Mouse (Mus musculus) thymus, postnatal 0 days (tissue): ENCODE data around the gene Abhd11. TPM values are rescaled to one million over a fixed set of nuclear protein-coding genes. Genes with fewer than 3 reads are reported as not detected.
"Not testable (repeated sequence)": the region's sequence is repeated elsewhere in the genome, so short reads cannot be mapped to it uniquely, and the experiment has no call there.

Source experiments
- DNase-seq: peaks from one replicate; pipeline ENCODE4 v3.0.0-alpha.2; 2015; ENCODE audit warnings: low spot score
- polyA plus RNA-seq: library from polyadenylated mRNA; unstranded; fragments of >200 nt; fragmentation: Nextera tagmentation; extraction: Ambion mirVana; gene quantifications from 2 replicates; pipeline ENCODE4 v1.2.1, GENCODE M21; 2015

Abhd11 gene
- polyA plus RNA-seq = 51.0 and 52.2 TPM in 2 replicates

DNA sequence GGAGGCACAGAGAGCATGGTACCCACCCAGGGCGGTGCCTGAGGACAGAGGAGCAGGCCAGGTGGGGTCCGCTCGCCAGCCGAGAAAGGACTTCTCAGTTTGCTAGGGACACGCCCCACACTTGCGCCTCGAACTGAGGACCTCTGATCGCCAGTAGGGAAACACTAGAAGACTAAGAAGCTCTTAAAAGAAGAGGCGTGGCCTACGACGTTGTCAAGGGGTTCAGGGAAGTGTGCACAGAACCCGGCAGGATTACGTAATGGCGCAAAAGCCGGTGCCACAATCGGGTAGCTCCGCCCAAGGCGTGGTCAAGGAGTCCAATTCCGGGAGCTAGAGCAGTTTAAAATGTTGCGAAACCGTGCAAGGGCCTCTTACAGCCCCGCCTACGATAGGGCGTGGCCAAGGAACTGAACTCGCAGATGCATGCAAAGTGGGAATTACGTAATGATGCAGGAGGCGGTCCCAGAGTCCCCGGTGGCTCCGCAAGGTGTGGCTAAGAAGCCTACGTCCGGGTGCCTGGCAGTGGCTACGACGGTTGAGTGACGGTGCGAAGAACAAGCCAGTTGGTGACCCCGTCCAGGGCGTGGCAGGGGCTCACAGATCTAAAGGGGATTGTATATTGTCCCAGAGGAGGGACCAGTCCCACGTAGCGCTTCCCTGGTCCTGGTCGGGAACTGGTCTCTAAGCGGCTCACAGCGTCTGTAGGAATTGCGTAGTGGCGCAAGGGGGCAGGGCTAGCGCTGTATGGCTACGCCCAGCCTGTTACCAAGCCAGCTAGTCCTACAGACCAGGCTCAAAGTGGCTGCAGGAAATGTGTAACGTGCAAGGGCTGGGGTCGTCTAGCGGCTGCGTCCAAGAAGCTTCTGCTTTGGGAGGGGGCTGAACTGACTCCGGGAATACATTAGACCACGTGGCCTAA, at the start of gene Abhd11:
Gene Abhd11 (plus strand): TSS at position 482 of the 919 bp plus-strand sequence.
- peak; percentile 100 for DNase-seq

DNA sequence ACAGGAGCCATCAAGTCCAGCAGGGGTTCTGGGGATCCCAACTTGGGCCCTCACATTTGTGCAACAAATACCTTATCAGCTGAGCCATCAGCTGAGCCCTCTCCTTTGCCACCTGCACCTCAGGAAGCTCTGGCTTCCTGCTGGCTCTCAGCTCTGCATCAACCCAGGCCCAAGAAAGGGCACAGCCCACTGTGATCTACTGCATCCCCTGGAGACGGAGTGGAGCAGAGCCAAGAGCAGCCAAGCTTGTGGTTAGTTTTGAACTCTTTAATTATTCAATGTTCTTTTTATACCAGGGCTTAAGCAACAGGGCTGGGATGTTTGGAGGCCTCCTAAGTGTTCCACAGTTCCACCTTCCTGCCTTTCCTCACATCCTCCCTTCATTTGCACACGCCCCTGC, 48.5 kb upstream of the Abhd11 start:
- peak; percentile 65 for DNase-seq

DNA sequence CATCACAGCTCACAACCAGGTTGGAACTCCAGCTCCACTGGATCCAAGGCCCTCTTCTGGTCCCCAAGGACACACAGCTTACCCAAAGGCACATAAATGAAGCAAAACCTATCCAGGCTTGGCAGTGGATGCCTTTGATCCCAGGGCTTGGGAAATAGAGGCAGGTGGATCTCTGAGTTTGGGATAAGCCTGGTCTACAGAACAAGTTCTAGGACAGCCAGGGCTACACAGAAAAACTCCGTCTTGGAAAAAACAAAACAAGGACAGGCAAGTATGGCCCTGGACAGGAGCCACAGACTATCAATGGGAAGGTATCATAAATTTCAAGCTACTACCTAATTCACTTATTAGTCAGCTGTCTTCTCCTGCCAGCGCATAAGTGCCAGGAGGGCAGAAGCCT, 47.4 kb upstream of the Abhd11 start:
- no peak for DNase-seq

DNA sequence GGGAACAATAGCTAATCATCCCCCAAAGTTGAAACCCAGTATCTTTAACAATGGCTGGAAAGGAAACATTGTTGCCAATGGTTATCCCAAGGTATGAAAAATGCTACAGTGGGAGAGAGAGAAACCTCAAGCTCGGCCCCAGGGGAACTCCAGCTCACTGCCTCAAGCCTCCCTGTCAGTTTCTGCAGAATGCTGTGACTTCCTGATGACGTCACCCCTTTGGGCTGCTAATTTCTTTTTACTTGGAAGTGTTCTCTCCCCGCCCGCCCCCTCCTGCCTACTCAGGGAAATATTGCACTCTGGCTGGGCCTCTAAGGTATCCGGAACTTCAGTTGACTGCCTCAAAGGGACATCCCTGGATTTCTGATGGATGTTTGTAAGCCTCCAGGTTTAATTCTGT, 45.4 kb upstream of the Abhd11 start:
- DNase-seq = no peak

DNA sequence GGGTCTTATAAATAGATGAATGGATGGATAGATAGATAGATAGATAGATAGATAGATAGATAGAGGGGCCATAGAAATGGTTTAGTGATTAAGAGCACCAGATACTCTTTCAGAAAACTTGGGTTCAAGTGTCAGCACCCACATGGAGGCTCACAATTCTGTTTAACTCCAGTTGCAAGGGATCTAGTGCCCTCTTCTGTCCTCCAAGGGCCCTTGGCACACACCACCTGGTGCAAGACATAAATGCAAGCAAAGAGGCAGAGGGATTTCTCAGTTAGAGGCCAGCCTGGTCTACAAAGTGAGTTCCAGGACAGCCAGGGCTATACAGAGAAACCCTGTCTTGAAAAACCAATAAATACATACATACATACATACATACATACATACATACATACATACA, 44.3 kb upstream of the Abhd11 start:
- not testable (repeated sequence) for DNase-seq

DNA sequence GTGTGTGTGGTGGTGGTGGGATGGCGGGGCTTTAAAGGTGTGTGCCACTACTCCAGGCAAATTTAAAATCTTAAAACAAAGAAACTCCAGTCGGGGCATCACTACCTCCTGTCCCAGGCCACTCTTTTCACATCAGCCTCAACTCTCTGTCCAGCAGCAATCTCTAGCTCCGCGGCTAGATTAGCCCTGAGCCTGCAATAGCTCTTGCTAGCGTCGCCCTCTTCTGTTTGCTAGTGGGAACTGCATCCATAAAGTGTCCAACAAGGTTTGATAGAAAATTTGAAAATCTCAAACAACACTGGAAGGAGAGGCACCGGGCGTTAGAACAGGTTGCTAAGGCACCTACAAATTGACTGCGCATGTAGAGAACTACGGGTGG, 43.5 kb upstream of the Abhd11 start:
- peak; percentile 77 for DNase-seq

DNA sequence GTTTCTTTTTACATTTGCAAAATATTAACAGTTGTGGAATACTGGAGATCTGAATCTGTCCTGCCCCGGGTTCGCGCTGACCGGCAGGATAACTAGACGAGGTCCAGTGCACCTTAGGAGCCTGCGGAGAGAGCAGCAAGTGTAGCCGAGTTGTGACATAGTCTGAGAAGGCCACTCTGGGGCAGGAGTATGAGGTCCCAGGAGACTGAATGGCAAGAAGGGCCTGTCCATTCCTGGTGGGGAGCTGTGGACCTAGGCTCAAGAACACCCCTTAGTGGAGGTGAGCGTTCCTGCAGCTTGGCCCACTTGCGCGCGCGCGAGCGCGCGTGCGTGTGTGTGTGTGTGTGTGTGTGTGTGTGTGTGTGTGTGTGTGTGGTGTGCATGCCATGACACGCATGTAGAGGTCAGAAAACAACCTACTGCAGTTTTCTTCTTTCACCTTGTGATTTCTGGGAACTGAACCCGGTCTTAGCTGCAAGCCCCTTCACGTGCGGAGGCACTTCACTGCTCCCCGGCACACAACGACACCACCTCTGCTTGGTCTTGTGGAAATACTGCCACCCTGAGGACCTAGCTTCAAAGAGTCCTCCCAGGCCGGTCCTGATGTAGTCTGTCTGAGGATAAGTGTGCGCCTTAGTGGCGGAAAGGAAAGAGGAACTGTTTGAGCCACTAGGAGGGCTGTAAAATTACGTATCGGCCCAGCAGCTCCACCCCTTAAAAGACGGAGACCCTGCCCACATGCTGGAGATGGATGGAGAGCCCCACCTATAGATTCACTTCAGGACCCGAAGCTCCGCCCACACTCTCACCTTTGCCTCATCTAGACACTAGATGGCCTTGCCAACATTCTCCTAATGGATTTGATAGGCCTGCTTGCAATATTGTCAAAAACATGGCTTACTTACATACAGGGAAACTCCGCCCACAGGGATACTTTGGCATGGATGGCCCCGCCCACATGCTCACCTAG, 42.8 kb upstream of the Abhd11 start:
- peak; percentile 82 for DNase-seq

DNA sequence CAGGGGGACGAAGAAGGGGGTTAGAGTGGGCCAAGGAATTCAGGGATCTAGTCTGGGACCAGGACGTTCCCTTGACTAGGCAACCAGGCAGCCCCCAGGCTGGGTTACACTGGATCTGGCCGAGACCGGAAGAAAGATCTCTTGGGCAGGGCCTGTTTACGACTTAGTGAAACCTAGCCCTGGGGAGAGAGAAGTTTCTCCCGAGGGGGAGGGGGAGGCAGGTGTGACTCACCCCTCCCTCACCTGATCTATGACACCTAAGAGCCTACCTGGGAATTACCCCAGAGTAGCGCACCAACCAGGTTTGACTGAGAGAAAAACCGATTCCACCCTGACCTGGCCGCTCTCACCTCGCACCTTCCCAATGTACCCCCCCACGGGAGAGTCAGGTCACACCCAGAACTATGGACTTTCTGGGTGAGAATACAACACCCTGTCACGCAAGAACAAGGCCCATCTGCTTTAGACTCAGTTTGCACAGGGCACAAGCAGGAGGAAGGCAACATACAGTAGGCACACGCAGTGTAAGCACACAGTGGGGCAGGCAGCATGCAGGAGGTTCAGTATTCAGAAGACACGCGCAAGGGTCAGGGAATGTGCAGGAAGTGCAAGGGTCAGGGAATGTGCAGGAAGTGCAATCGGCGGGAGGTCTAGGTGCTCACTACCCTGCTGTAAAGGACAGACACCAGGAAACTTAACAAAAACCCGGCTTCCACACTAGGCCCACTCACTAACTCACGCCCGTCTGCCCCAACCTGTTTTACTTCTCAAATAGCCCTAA, 41.6 kb upstream of the Abhd11 start:
- no peak for DNase-seq

DNA sequence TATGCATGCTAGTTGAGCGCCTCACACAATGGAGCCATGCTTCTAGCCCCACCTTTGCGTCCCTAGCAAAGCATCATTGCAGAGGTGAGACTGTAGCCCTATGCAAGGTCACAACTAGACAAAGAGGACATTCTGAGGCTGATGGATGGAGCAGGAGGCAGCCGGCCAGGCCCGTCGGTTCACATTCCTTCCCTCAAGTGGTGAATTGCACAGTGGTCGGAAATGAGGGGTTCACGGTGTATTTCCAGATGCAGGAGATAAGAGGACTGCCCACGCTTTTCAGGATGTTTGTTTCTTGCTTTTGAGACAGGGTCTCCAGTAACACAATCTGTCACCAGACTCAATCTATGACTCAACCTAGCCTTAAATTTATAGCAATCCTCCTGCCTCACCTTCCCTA, 38.3 kb upstream of the Abhd11 start:
- no peak for DNase-seq

DNA sequence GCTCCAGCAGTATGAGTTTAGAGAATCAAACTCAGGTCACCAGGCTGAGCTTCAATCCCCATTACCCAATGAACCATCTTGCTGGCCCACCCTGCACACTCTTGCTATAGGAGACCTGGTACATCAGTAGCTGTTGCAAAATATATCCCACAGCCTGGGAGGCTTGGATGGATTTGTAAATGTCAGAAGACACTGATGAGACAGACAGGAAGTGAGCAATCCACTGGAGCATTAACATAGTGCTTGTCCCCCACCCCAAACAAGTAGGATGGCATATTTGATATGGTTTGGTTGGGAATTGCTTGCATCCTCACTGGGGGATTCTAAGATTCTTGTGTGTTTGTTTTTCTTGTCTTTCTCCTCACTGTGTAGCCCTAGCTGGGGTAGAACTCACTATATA, 35.9 kb upstream of the Abhd11 start:
- DNase-seq = no peak

DNA sequence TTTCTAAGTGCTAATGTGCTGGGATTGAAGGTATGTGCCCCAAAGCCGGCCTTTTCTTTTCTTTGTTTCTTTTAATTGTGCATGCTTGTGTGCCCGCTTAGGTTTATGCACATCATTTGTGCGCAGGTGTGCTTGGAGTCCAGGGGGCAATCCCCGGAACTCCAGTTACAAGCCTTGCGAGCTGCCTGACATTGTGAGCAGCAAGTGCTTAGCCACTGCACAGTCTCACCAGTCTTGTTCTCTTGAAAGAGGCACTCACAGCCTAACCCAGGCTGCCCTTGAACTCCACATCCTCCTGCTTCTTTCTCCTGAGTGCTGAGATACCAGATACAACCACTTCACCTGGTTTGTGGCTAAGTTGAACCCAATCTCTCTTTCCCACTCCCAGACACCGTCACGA, 35.4 kb upstream of the Abhd11 start:
- DNase-seq = no peak

DNA sequence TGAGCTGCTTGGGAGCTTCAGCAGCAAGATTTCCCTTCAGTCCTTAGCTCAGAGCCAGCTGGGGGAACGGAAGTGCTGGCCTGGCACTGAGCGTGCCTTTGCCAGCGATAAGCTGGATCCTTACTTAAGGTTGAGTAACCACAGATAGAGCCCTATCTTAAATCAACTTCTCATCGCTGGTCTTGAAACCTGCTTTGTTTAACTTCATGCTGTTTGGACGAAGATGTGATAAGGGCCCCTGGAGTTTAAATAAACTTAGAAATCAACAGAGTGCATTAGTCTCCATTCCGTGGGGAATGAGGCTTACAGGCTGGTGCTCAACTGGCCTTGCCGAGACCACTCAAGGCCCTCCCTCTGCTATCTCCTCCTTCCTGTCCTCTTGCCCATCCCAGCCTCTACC, 34.7 kb upstream of the Abhd11 start:
- no peak for DNase-seq

DNA sequence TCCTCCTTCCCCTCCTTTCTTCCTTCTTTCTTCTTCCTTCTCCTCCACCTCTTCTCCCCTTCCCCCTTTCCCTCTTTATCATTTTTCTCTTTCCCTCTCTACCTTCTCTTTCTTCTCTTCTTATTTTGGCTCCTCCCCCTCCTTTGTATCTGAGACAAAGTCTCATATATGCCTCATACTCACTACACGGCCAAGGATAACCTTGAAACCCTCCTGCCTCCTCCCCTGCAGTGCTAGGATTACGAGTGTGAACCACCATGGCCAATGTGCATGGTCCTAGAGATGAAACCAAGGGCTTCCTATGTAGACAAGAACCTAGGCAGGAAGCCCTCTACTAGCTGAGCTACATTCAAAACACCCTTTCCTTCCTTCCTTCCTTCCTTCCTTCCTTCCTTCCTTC, 34.0 kb upstream of the Abhd11 start:
- no peak for DNase-seq

DNA sequence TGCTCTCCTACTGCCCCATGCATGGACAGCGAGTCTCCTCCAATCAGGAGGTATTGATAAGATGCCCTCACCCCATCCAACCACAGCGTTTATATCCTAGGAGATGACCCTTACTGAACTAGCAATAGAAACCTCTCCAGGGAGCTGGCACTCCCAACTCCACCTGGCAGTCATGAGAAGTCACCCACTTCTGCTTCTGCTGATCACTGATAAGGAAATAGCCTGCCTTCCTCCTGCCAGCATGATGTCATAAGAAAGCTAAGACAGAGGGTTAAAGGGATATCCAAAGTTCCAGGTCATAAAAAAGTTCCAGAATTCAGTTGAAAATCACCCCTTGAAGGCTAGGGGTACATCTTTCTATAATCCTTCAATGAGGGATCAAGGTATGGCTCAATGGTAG, 32.8 kb upstream of the Abhd11 start:
- DNase-seq = no peak

DNA sequence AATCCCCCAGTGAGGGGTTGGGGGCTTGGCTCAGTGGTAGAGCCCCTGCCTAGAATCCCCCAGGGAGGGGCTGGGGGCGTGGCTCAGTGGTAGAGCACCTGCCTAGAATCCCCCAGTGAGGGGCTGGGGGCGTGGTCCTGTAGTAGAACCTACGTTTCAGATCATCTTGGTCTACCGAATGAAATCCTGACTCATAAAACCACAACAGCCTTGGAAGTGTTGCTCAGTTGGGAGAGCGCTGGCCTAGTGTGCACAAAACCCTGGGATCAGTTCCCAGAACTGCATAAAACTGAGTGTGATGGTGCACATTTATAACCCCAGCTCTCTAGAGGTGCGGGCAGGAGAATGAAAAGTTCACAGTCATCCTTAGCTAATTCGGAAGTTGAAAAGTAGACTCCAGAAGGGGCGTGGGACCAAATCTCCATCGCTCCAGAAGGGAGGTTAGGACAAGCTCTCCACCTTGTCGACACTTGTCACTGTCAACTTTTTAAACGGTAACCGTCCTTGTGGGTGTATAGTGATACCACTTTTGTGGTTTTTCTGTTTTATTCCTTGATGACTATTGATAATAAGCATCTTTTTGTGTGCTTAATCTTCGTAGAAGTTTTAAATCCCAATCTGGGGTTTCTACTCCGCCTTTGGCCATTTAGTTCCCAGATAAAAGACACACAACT, 32.2 kb upstream of the Abhd11 start:
- no peak for DNase-seq

DNA sequence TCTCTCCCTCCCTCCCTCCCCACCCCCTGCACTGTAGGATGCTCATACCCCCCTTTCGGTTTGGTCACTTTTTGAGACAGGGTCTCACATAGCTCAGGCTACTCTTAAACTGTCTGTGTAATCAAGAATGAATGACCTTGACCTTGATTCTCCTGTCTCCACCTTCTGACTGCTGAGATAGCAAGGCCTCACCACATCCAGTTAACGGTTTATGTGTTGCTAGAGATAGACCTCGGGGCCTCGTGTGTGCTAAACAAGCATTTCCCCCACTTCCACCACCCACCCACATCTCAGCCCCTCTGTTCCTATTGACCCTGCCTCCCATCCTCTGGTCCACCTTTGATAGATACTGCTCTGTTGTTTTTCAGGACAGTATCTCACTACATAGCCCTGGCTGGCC, 31.1 kb upstream of the Abhd11 start:
- DNase-seq = no peak

DNA sequence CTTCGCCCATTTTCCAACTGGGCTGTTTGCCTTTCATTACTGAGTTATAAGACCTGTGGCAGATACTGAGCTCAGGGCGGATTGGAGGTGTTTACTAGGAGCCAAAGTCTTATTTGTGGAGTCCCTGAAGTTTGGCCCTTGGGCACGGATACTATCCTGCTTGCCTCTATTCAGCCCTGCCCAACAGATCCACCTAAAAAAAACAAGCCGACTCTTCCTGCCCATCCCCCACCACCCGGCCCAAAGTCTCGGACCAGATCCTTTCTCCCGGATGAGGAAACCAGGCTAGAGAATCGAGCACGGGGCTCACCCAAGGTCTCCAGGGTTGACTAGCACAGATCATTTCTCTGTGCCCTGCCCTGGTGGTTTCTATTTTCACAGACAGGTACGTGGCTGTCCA, 27.8 kb upstream of the Abhd11 start:
- DNase-seq = no peak

DNA sequence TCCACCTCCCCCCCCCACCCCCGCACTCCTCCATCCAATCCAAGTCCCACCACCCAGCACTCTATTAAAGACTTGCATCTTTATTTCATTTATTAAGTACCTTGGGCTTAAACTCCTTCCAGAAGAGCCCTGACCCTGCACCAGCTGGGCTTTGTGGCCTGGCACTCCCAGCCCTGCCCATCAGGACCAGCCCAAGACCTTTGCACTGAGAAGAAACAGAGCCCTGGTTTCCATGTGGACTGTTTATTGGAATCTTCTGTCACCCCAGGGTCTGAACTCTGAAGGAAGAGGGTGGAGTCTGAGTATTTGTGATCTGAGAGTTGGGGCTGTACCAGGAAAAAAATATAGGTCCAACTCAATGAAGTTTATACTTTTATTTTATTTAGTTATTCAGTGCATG, 25.8 kb upstream of the Abhd11 start:
- no peak for DNase-seq

DNA sequence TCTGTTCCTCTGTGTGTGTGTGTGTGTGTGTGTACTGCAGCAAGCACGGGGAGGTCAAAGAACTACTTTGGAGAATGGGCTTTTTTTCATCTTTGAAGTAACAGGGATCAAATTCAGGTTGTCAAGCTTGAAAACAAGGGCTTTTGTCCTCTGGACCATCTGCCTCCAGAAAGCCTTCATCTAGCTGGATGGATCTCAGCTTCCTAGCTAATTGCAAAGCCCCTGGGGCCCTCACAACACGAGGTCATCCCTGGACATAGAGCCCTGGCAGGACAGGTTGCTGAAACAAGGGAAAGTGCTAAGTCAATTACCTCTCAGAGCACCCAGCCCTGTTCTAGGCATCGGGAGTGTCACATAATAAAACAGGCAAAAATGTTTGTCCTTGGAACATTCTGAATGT, 25.2 kb upstream of the Abhd11 start:
- DNase-seq = no peak

DNA sequence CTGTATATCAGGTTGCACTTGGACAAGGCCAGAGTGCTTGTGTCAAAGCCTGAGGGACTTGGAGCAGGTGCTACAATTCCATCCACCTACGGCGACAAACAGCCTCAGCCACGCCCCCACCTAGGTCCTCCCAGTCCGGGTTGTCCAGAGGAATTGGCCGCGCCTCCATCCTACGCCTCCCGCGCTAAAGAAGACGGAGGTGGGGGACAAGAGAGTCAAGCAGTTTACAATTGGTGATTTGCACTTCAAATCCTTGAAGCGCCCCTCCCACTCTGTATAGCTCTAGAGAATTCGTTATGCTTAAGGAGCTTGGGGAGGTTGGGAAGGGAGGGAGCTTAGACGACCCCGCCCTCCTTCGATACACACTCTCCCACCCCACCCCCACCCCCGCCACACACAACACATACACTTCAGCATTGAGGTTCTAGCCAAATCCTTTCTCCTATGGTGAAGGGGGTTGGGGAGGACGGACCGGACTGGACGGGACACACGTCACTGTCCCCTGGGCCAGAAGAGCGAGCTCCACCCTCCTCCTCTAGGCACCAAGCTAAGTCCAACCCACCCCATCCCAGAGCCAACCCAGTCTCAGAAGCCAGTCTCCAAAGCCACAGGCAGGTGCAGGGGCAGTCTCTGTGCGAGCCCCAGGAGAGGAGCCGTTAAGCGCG, 23.2 kb upstream of the Abhd11 start, which contains the start of gene Cldn3:
Gene Cldn3 (plus strand): TSS at position 582 of the 665 bp plus-strand sequence.
- DNase-seq = no peak
